Mouse (Mus musculus) MEL (cell line): Measurements from ENCODE around the gene Coro7. TPM values are rescaled to one million over a fixed set of nuclear protein-coding genes. Genes with fewer than 3 reads are reported as not detected.

Source experiments
- DNase-seq: peaks from one replicate; pipeline ENCODE4 v3.0.0; 2011; ENCODE audit warnings: low read depth, low spot score
- H3K27ac ChIP-seq: 2 replicates; pipeline ENCODE4 v1.5.1; 2012; ENCODE audit warnings: low read depth, mild to moderate bottlenecking, control low read depth, low read length, moderate library complexity; ENCODE audit not compliant: control insufficient read depth
- H3K27me3 ChIP-seq, 2 experiments: fragments of 150-350 bp in 1 of 2; sonication (generic) in 1 of 2; 2 replicates each; pipeline ENCODE4 v1.6.1; 2012; ENCODE audit warnings: low read length in 2 of 2, mild to moderate bottlenecking in 2 of 2, improper control_type of control experiment in 1 of 2, moderate library complexity in 1 of 2; ENCODE audit not compliant: insufficient read depth in 2 of 2, control insufficient read depth in 1 of 2
- H3K36me3 ChIP-seq, 2 experiments: 2 replicates each; pipeline ENCODE4 v1.6.1; 2012 to 2014; ENCODE audit warnings: low read length in 2 of 2, improper control_type of control experiment in 1 of 2, inconsistent platforms in 1 of 2, mild to moderate bottlenecking in 1 of 2; ENCODE audit not compliant: insufficient read depth in 2 of 2, control insufficient read depth in 1 of 2
- H3K4me1 ChIP-seq, 2 experiments: fragments of 150-350 bp in 1 of 2; sonication (generic) in 1 of 2; 2 replicates each; pipeline ENCODE4 v1.6.1; 2012; ENCODE audit warnings: low read length in 2 of 2, improper control_type of control experiment in 1 of 2, mild to moderate bottlenecking in 1 of 2; ENCODE audit not compliant: insufficient read depth in 2 of 2, control insufficient read depth in 1 of 2
- H3K4me3 ChIP-seq, 2 experiments: fragments of 150-350 bp in 1 of 2; sonication (generic) in 1 of 2; 2 replicates each; pipeline ENCODE4 v1.5.1; 2012; ENCODE audit warnings: low read depth in 2 of 2, low read length in 2 of 2, mild to moderate bottlenecking in 2 of 2, moderate library complexity in 2 of 2, control low read depth in 1 of 2, improper control_type of control experiment in 1 of 2; ENCODE audit not compliant: control insufficient read depth in 1 of 2, insufficient read depth in 1 of 2
- H3K79me2 ChIP-seq: 2 replicates; pipeline ENCODE4 v1.6.1; 2012; ENCODE audit warnings: mild to moderate bottlenecking, low read length, moderate library complexity; ENCODE audit not compliant: control insufficient read depth, poor library complexity, insufficient read depth
- H3K9ac ChIP-seq: 2 replicates; pipeline ENCODE4 v1.6.1; 2012; ENCODE audit warnings: low read depth, mild to moderate bottlenecking, control low read depth, low read length, moderate library complexity; ENCODE audit not compliant: control insufficient read depth, poor library complexity, severe bottlenecking
- H3K9me3 ChIP-seq: fragments of 150-350 bp; sonication (generic); replicated peaks from 2 replicates; pipeline ENCODE4 v1.6.1; 2012; ENCODE audit warnings: mild to moderate bottlenecking, low read length, improper control_type of control experiment, moderate library complexity; ENCODE audit not compliant: insufficient read depth
- CHD1 ChIP-seq: IDR thresholded peaks from 2 replicates; pipeline ENCODE4 v1.6.1; 2012; ENCODE audit warnings: low read depth, mild to moderate bottlenecking, inconsistent platforms, low read length, improper control_type of control experiment
- CTCF ChIP-seq, 3 experiments: IDR thresholded peaks in 2 of 3; conservative IDR thresholded peaks in 1 of 3; 2 replicates each; pipeline ENCODE4 v1.5.1; 2011 to 2012; ENCODE audit warnings: low read length in 3 of 3, low read depth in 2 of 3, mild to moderate bottlenecking in 2 of 3, improper control_type of control experiment in 1 of 3, inconsistent platforms in 1 of 3, mixed read lengths in 1 of 3, moderate library complexity in 1 of 3; ENCODE audit not compliant: control insufficient read depth in 1 of 3, insufficient read depth in 1 of 3, poor library complexity in 1 of 3, severe bottlenecking in 1 of 3
- EP300 ChIP-seq, 2 experiments: IDR thresholded peaks; 2 replicates each; pipeline ENCODE4 v1.6.1; 2011; ENCODE audit warnings: improper control_type of control experiment in 2 of 2, low read length in 2 of 2, low read depth in 1 of 2, mild to moderate bottlenecking in 1 of 2
- ETS1 ChIP-seq: IDR thresholded peaks from 2 replicates; pipeline ENCODE4 v1.6.1; 2012; ENCODE audit warnings: low read depth, mild to moderate bottlenecking, inconsistent platforms, low read length, improper control_type of control experiment, moderate library complexity
- GATA1 ChIP-seq: IDR thresholded peaks from 2 replicates; pipeline ENCODE4 v1.6.1; 2011; ENCODE audit warnings: low read depth, low read length, improper control_type of control experiment
- KAT2A ChIP-seq: conservative IDR thresholded peaks from 2 replicates; pipeline ENCODE4 v1.6.1; 2012; ENCODE audit warnings: low read depth, low read length, improper control_type of control experiment, inconsistent platforms
- MAFK ChIP-seq: IDR thresholded peaks from 2 replicates; pipeline ENCODE4 v1.6.1; 2011; ENCODE audit warnings: low read depth, mild to moderate bottlenecking, low read length, improper control_type of control experiment, borderline replicate concordance
- MAX ChIP-seq: IDR thresholded peaks from 2 replicates; pipeline ENCODE4 v1.6.1; 2011; ENCODE audit warnings: low read length, improper control_type of control experiment
- MAZ ChIP-seq: IDR thresholded peaks from 2 replicates; pipeline ENCODE4 v1.6.1; 2012; ENCODE audit warnings: low read depth, mild to moderate bottlenecking, inconsistent platforms, low read length, improper control_type of control experiment
- MXI1 ChIP-seq: IDR thresholded peaks from 2 replicates; pipeline ENCODE4 v1.6.1; 2011; ENCODE audit warnings: mild to moderate bottlenecking, low read depth, low read length, improper control_type of control experiment
- MYC ChIP-seq: IDR thresholded peaks from 2 replicates; pipeline ENCODE4 v1.6.1; 2011; ENCODE audit warnings: low read depth, mild to moderate bottlenecking, low read length, improper control_type of control experiment, moderate library complexity
- NRF1 ChIP-seq: IDR thresholded peaks from 2 replicates; pipeline ENCODE4 v1.6.1; 2014; ENCODE audit warnings: low read depth, mild to moderate bottlenecking, inconsistent platforms, low read length, improper control_type of control experiment, moderate library complexity; ENCODE audit not compliant: poor library complexity, insufficient read depth, severe bottlenecking
- POLR2AphosphoS2 ChIP-seq: IDR thresholded peaks from 2 replicates; pipeline ENCODE4 v1.6.1; 2011; ENCODE audit warnings: low read length, improper control_type of control experiment
- POLR2AphosphoS5 ChIP-seq: IDR thresholded peaks from 2 replicates; pipeline ENCODE4 v1.6.1; 2012; ENCODE audit warnings: low read depth, borderline replicate concordance, mild to moderate bottlenecking, inconsistent platforms, low read length, moderate library complexity, mixed read lengths
- RAD21 ChIP-seq: IDR thresholded peaks from 2 replicates; pipeline ENCODE4 v1.6.1; 2011; ENCODE audit warnings: mild to moderate bottlenecking, low read depth, low read length, improper control_type of control experiment
- RCOR1 ChIP-seq: IDR thresholded peaks from 2 replicates; pipeline ENCODE4 v1.6.1; 2012; ENCODE audit warnings: low read depth, mild to moderate bottlenecking, inconsistent platforms, low read length, improper control_type of control experiment
- SMC3 ChIP-seq: IDR thresholded peaks from 2 replicates; pipeline ENCODE4 v1.6.1; 2011; ENCODE audit warnings: low read depth, low read length, improper control_type of control experiment
- TAL1 ChIP-seq: IDR thresholded peaks from 2 replicates; pipeline ENCODE4 v1.6.1; 2012; ENCODE audit warnings: mild to moderate bottlenecking, inconsistent platforms, low read length, moderate library complexity, mixed read lengths
- TCF12 ChIP-seq: IDR thresholded peaks from 2 replicates; pipeline ENCODE4 v1.6.1; 2014; ENCODE audit warnings: low read depth, mild to moderate bottlenecking, inconsistent platforms, low read length, improper control_type of control experiment, moderate library complexity
- USF1 ChIP-seq: IDR thresholded peaks from 2 replicates; pipeline ENCODE4 v1.6.1; 2014; ENCODE audit warnings: low read depth, mild to moderate bottlenecking, inconsistent platforms, low read length, improper control_type of control experiment, moderate library complexity
- ZKSCAN1 ChIP-seq: IDR thresholded peaks from 2 replicates; pipeline ENCODE4 v1.6.1; 2012; ENCODE audit warnings: low read depth, mild to moderate bottlenecking, inconsistent platforms, low read length, improper control_type of control experiment, moderate library complexity
- ZMIZ1 ChIP-seq: IDR thresholded peaks from 2 replicates; pipeline ENCODE4 v1.6.1; 2012; ENCODE audit warnings: low read depth, mild to moderate bottlenecking, inconsistent platforms, low read length, improper control_type of control experiment, moderate library complexity
- ZNF384 ChIP-seq: IDR thresholded peaks from 2 replicates; pipeline ENCODE4 v1.6.1; 2012; ENCODE audit warnings: low read depth, mild to moderate bottlenecking, inconsistent platforms, low read length, improper control_type of control experiment
- polyA plus RNA-seq, 2 experiments: library from polyadenylated mRNA; stranded (reverse) in 1 of 2; unstranded in 1 of 2; fragments of >175 nt in 1 of 2; fragments of >200 nt in 1 of 2; gene quantifications; 2 replicates each; pipeline versions ENCODE4 v1.2.1 to v1.2.4; 2012; ENCODE audit warnings: low replicate concordance in 2 of 2, low read depth in 1 of 2; ENCODE audit not compliant: insufficient read length in 2 of 2, insufficient read depth in 1 of 2, missing spikeins in 1 of 2
- total RNA-seq: library from RNA; depleted of rRNA; stranded (reverse); fragments of 300-350 nt; gene quantifications from 2 replicates; pipeline ENCODE4 v1.2.3, GENCODE M21; 2012

Coro7 gene
- total and polyA plus RNA-seq, 3 experiments, result 9.8 to 38.3 TPM; not detected in 1

- DNase-seq, result no peak
- TF ChIP-seq MAX (no peak), GATA1 (no peak), MYC (no peak), CTCF (IDR thresholded peaks at IDR 0.05 in 2 of 3, conservative IDR thresholded peaks at IDR 0.05 in 1 of 3; ENCODE audit: control insufficient read depth in 1 of 3, insufficient read depth in 1 of 3, low read depth in 2 of 3, low read length in 3 of 3, poor library complexity in 1 of 3, severe bottlenecking in 1 of 3) (peak; percentile 13 to 58 (median 50); a peak in 4 of 6 replicates), EP300 (IDR thresholded peaks at IDR 0.05; ENCODE audit: low read depth in 1 of 2, low read length in 2 of 2) (no peak), NRF1 (no peak), ETS1 (no peak), RAD21 (peak; percentile 14), CHD1 (no peak), MAFK (no peak), TAL1 (no peak), MXI1 (no peak), SMC3 (peak; percentile 73)
- TF ChIP-seq, all 39 proteins: peak for 3
Measured at GRCm38 (mm10) chr16:4606431-4607084, 73.0 kb downstream of the Coro7 start.

GRCm38 (mm10) chr16:4605514-4606131, 74.0 kb downstream of the Coro7 start:
- no peak overlapping the region for H3K9ac ChIP-seq
- no peaks in the 10 kb centered on the region for H3K36me3 ChIP-seq
- no peaks in the 10 kb centered on the region for H3K9me3 ChIP-seq
- H3K79me2 ChIP-seq, result no peaks in the 10 kb centered on the region
- no peaks in the 10 kb centered on the region for H3K27me3 ChIP-seq
- H3K4me1 ChIP-seq, result no peaks in the 10 kb centered on the region; a peak in 1 of 4 replicates
- no peak for DNase-seq
- H3K4me3 ChIP-seq, result no peak overlapping the region
- no peak overlapping the region for H3K27ac ChIP-seq
- TF ChIP-seq KAT2A, result no peak
- no peak for TF ChIP-seq TCF12
- no peak for TF ChIP-seq CHD1
- TF ChIP-seq USF1, result no peak
- no peak for TF ChIP-seq POLR2AphosphoS5
- no peak for TF ChIP-seq MAX
- no peak for TF ChIP-seq ZMIZ1
- no peak for TF ChIP-seq MAZ
- no peak for TF ChIP-seq ZKSCAN1
- TF ChIP-seq EP300 (IDR thresholded peaks at IDR 0.05; ENCODE audit: low read depth in 1 of 2, low read length in 2 of 2), result no peak
- TF ChIP-seq ZNF384, result no peak
- TF ChIP-seq RCOR1, result no peak
- no peak for TF ChIP-seq POLR2AphosphoS2

More at GRCm38 (mm10) chr16:4606431-4607084, 73.0 kb downstream of the Coro7 start:
- Histone ChIP-seq H3K27me3 (no peaks in the 10 kb centered on the region), H3K9me3 (no peaks in the 10 kb centered on the region), H3K27ac (no peak overlapping the region), H3K9ac (no peak overlapping the region), H3K36me3 (no peaks in the 10 kb centered on the region), H3K4me3 (no peak overlapping the region), H3K4me1 (no peaks in the 10 kb centered on the region; a peak in 1 of 4 replicates), H3K79me2 (no peaks in the 10 kb centered on the region)
